Mouse (Mus musculus) forebrain, embryonic 10.5 days (tissue): ENCODE results near the gene Irf8. TPM values are rescaled to one million over a fixed set of nuclear protein-coding genes. Genes with fewer than 3 reads are reported as not detected.

Experiments
- DNase-seq: peaks from one replicate; pipeline ENCODE4 v3.0.0-alpha.2; 2017; ENCODE audit warnings: low spot score; ENCODE audit errors: extremely low spot score
- H3K27ac ChIP-seq: fragments of 300-500 bp; sonication (generic); 2 replicates; pipeline ENCODE4 v1.5.1; 2016; ENCODE audit warnings: mild to moderate bottlenecking
- H3K27me3 ChIP-seq: fragments of 300-500 bp; sonication (generic); 2 replicates; pipeline ENCODE4 v1.6.1; 2016; ENCODE audit warnings: mild to moderate bottlenecking; ENCODE audit not compliant: poor library complexity, severe bottlenecking
- H3K36me3 ChIP-seq: fragments of 300-500 bp; sonication (generic); replicated peaks from 2 replicates; pipeline ENCODE4 v1.6.1; 2016; ENCODE audit warnings: mild to moderate bottlenecking, moderate library complexity
- H3K4me1 ChIP-seq: fragments of 300-500 bp; sonication (generic); 2 replicates; pipeline ENCODE4 v1.6.1; 2016
- H3K4me3 ChIP-seq: fragments of 300-500 bp; sonication (generic); 2 replicates; pipeline ENCODE4 v1.5.1; 2016; ENCODE audit warnings: mild to moderate bottlenecking, moderate library complexity
- H3K9me3 ChIP-seq: fragments of 300-500 bp; sonication (generic); 2 replicates; pipeline ENCODE4 v1.6.1; 2016; ENCODE audit warnings: mild to moderate bottlenecking, moderate library complexity
- WGBS: fragments of 180-500 bp; shearing (Covaris S2); methylation state at CpG from one replicate; pipeline ENCODE4 v1.1.7; 2016; 5-methylcytosine and 5-hydroxymethylcytosine counted together
- polyA plus RNA-seq: library from polyadenylated mRNA; unstranded; fragments of >200 nt; fragmentation: Nextera tagmentation; extraction: Ambion mirVana; gene quantifications from 2 replicates; pipeline ENCODE4 v1.2.1, GENCODE M21; 2016

The Irf8 gene
- polyA plus RNA-seq, 1 experiment from 2014 or later = 4.5 TPM

- DNase-seq = no peak
- Histone ChIP-seq H3K9me3 (peaks cover 9% of the 10 kb centered on the region; the same call in 1 of the 2 replicates), H3K4me3 (no peak overlapping the region), H3K36me3 (no peaks in the 10 kb centered on the region), H3K27me3 (peaks cover 8% of the 10 kb centered on the region), H3K27ac (no peak overlapping the region), H3K4me1 (no peaks in the 10 kb centered on the region)
- WGBS = 85% methylated on average over 5 of the region's 5 CpGs
Measured at GRCm38 (mm10) chr8:120725576-120725950, 10.6 kb upstream of the Irf8 start.

- peaks cover under 1% of the 10 kb centered on the region; the same call in 1 of the 2 replicates for H3K4me1 ChIP-seq
- H3K27me3 ChIP-seq = peaks cover 11% of the 10 kb centered on the region
- no peak for DNase-seq
- peaks cover 9% of the 10 kb centered on the region; the same call in 1 of the 2 replicates for H3K9me3 ChIP-seq
- no peaks in the 10 kb centered on the region for H3K36me3 ChIP-seq
- H3K27ac ChIP-seq = no peak overlapping the region
- 76% methylated on average over 5 of the region's 5 CpGs for WGBS
- H3K4me3 ChIP-seq = no peak overlapping the region
Measured at GRCm38 (mm10) chr8:120726051-120726450, 10.1 kb upstream of the Irf8 start.

GRCm38 (mm10) chr8:120728488-120729160, 7.5 kb upstream of the Irf8 start:
- no peak for DNase-seq
- Histone ChIP-seq H3K4me1 (peaks cover 11% of the 10 kb centered on the region), H3K4me3 (no peak overlapping the region), H3K27me3 (peaks cover 33% of the 10 kb centered on the region), H3K36me3 (no peaks in the 10 kb centered on the region), H3K27ac (no peak overlapping the region), H3K9me3 (peaks cover under 1% of the 10 kb centered on the region; the same call in 1 of the 2 replicates)
- WGBS = 79% methylated on average over 9 of the region's 9 CpGs

GRCm38 (mm10) chr8:120731582-120731981, 4.6 kb upstream of the Irf8 start:
- Histone ChIP-seq H3K4me1 (peaks cover 24% of the 10 kb centered on the region), H3K36me3 (no peaks in the 10 kb centered on the region), H3K27me3 (peaks cover 63% of the 10 kb centered on the region), H3K4me3 (peak overlapping the region; percentile 32; the same call in 1 of the 2 replicates), H3K9me3 (no peaks in the 10 kb centered on the region), H3K27ac (no peak overlapping the region)
- no peak for DNase-seq
- WGBS = 34% methylated on average over 14 of the region's 14 CpGs

- Histone ChIP-seq H3K36me3 (no peaks in the 10 kb centered on the region), H3K9me3 (no peaks in the 10 kb centered on the region), H3K4me1 (peaks cover 29% of the 10 kb centered on the region), H3K4me3 (peak overlapping the region; percentile 32; the same call in 1 of the 2 replicates), H3K27ac (no peak overlapping the region), H3K27me3 (peaks cover 68% of the 10 kb centered on the region)
- 45% methylated on average over 6 of the region's 6 CpGs for WGBS
- DNase-seq = no peak
Measured at GRCm38 (mm10) chr8:120732068-120732467, 4.1 kb upstream of the Irf8 start.

GRCm38 (mm10) chr8:120736486-120736885, 328 bp downstream of the Irf8 start:
- peak; percentile 53 for DNase-seq
- Histone ChIP-seq H3K36me3 (no peaks in the 10 kb centered on the region), H3K9me3 (no peaks in the 10 kb centered on the region), H3K4me1 (peaks cover 29% of the 10 kb centered on the region), H3K27ac (peak overlapping the region; percentile 77), H3K27me3 (peaks cover 88% of the 10 kb centered on the region), H3K4me3 (peak overlapping the region; percentile 62)
- WGBS = 2% methylated on average over 11 of the region's 11 CpGs

GRCm38 (mm10) chr8:120737166-120737565, 1.0 kb downstream of the Irf8 start:
- WGBS = 60% methylated on average over 7 of the region's 7 CpGs
- no peak for DNase-seq
- Histone ChIP-seq H3K4me1 (peaks cover 23% of the 10 kb centered on the region), H3K36me3 (no peaks in the 10 kb centered on the region), H3K9me3 (no peaks in the 10 kb centered on the region; the same call in 1 of the 2 replicates), H3K27me3 (peaks cover 89% of the 10 kb centered on the region), H3K27ac (no peak overlapping the region), H3K4me3 (peak overlapping the region; percentile 62)

- no peak for DNase-seq
- Histone ChIP-seq H3K27me3 (peaks cover 81% of the 10 kb centered on the region), H3K4me1 (peaks cover 28% of the 10 kb centered on the region), H3K4me3 (no peak overlapping the region), H3K9me3 (no peaks in the 10 kb centered on the region; the same call in 1 of the 2 replicates), H3K27ac (no peak overlapping the region), H3K36me3 (no peaks in the 10 kb centered on the region)
- 83% methylated on average over 4 of the region's 4 CpGs for WGBS
Measured at GRCm38 (mm10) chr8:120738771-120739170, 2.6 kb downstream of the Irf8 start.

- no peak for DNase-seq
- 94% methylated on average over 15 of the region's 15 CpGs for WGBS
- Histone ChIP-seq H3K27me3 (peaks cover 81% of the 10 kb centered on the region), H3K4me1 (peaks cover 36% of the 10 kb centered on the region), H3K36me3 (no peaks in the 10 kb centered on the region), H3K4me3 (no peak overlapping the region), H3K9me3 (no peaks in the 10 kb centered on the region; the same call in 1 of the 2 replicates), H3K27ac (no peak overlapping the region)
Measured at GRCm38 (mm10) chr8:120739526-120739925, 3.4 kb downstream of the Irf8 start.

- Histone ChIP-seq H3K36me3 (no peaks in the 10 kb centered on the region), H3K9me3 (no peaks in the 10 kb centered on the region; the same call in 1 of the 2 replicates), H3K27me3 (peaks cover 81% of the 10 kb centered on the region), H3K4me1 (peaks cover 41% of the 10 kb centered on the region), H3K27ac (no peak overlapping the region), H3K4me3 (no peak overlapping the region)
- 72% methylated on average over 2 of the region's 2 CpGs for WGBS
- DNase-seq = no peak
Measured at GRCm38 (mm10) chr8:120740579-120740978, 4.4 kb downstream of the Irf8 start.

GRCm38 (mm10) chr8:120741001-120741400, 4.8 kb downstream of the Irf8 start:
- no peaks in the 10 kb centered on the region; the same call in 1 of the 2 replicates for H3K9me3 ChIP-seq
- no peak overlapping the region for H3K4me3 ChIP-seq
- peaks cover 78% of the 10 kb centered on the region for H3K27me3 ChIP-seq
- H3K4me1 ChIP-seq = peaks cover 41% of the 10 kb centered on the region
- DNase-seq = no peak
- H3K36me3 ChIP-seq = no peaks in the 10 kb centered on the region
- no peak overlapping the region for H3K27ac ChIP-seq
- WGBS = 91% methylated on average over 17 of the region's 17 CpGs

GRCm38 (mm10) chr8:120741815-120742530, 5.8 kb downstream of the Irf8 start:
- H3K9me3 ChIP-seq = no peaks in the 10 kb centered on the region; the same call in 1 of the 2 replicates
- H3K27ac ChIP-seq = no peak overlapping the region
- no peak overlapping the region for H3K4me3 ChIP-seq
- H3K27me3 ChIP-seq = peaks cover 69% of the 10 kb centered on the region
- WGBS = 90% methylated on average over 15 of the region's 15 CpGs
- no peak for DNase-seq
- H3K36me3 ChIP-seq = no peaks in the 10 kb centered on the region
- H3K4me1 ChIP-seq = peaks cover 37% of the 10 kb centered on the region
